Mouse (Mus musculus): ENCODE data around the gene Gm42715.

The Gm42715 gene

DNA sequence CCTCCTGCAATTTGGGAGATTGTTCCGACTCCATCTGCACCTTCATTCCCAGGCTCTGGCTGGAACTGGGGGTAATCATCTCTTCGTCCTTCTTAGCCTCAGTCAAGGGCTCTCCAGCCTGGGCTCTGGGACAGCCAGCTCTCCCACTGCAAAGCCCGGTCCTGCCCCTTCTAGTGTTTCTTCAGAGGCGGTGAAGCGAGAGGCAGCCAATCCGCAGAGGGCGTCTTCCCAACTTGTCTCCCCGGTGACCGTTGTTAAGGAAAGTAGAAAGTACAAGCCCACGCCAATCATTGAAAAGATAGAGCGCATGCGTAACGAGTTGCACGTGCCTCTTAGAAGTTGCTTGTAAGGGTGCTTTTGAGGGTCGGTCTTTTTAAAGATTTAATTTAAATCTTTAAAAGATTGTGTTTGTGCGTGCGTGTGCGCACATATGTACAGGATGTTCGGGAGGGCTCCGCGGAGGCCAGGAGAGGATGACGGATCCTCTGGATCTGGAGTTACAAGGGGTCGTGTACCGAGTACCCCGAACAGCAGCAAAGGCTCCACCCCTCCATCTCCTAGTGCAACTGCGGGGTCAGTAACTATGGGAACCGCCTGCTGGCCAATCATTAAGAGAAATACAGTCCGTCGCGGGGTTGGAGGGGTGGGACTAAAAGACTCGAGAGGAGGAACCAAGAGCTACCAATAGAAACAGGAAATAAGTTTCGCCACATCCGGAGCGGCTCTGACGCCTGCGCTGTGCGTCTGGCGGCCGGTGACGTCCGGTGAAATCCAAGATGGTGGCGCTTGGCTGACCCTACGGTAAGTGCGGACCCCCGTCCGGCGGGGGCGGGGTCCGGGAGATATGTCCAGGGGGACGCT, 68.9 kb downstream of the Gm42715 start, which contains the start of the genes Ccdc189 and Rnf40:
Gene Ccdc189, minus strand, starts transcription at position 585 of the 861 bp plus-strand sequence.
Gene Rnf40, plus strand, starts transcription at position 757 of the 861 bp plus-strand sequence.
- peak; percentile 89 to 94 for DNase-seq

DNA sequence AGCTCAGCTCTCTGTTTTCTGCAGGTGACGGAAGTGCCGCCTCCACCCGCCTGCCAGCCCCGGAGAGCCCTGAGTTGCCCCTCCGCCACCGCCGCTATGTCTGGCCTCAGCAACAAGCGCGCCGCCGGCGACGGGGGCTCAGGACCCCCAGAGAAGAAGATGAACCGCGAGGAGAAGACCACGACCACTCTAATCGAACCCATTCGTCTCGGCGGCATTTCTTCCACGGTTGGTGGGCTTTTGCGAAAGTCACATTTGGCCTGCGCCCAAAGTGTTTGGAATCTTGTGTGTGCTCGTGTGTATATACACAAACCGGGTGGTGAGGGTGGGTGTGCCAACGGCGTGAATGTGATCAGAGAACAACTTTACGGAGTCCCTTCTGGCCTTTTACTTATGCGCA, 69.5 kb downstream of the Gm42715 start:
- DNase-seq = no peak

DNA sequence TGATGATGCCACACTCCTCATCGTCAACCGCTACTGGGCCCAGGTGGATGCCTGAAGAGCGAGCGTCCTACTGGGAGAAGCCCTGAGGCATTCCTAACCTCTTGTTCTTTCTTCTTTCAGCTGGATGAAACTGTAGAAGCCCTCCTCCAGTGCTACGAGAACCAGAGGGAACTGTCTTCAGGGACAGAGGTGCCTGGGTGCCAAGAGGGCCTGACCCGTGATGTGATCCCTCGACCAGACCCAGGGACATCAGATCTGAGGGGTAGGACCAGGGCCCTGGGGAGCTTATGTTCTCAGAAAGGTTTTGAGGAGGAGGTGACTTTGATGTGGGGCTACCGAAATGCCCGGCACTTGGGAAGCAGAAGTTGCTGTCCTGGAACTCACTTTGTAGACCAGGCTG, 70.3 kb downstream of the Gm42715 start:
- DNase-seq = no peak

DNA sequence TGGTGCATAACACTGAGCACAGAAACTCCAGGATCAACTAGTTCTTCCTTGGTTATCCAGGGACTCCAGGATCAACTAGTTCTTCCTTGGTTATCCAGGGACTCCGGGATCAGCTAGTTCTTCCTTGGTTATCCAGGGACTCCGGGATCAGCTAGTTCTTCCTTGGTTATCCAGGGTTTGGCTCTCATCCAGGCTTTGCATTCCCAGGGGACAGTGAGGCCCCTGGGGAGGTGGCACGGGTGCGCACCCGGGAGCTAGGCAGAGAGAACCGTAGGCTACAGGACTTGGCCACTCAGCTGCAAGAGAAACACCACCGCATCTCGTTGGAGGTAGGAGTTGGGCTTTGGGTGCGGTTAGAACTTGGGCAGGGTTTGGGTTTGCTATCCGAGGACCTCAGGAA, 71.7 kb downstream of the Gm42715 start:
- DNase-seq = no peak

DNA sequence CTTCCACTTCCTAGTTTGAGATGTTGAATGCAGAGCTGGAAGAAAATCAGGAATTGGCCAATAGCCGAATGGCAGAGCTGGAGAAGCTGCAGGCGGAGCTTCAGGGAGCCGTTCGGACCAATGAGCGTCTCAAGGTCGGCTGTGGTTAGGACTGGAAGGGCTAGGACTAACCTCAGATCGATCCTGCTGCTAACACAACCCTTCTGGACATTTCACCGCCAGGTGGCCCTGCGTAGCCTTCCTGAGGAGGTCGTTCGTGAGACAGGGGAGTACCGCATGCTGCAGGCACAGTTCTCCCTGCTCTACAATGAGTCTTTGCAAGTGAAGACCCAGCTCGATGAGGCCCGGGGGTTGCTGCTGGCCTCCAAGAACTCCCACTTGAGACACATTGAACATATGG, 73.2 kb downstream of the Gm42715 start:
- DNase-seq = no peak

DNA sequence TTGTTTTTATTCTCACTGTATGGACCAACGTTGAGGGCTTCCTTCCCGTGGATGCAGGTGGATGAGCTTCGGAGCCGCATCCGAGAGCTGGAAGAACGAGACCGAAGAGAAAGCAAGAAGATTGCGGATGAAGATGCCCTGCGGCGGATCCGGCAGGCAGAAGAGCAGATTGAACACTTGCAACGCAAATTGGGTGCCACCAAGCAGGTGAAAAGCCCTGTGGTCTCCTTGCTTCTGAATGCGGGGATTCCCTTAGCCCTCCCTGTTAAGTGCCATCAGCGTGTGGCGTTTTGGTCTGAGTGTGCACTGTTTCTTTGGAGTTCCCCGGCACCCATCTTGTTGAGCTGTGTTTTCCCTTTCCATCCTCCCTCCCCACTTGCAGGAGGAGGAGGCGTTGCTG, 77.4 kb downstream of the Gm42715 start:
- DNase-seq = no peak

DNA sequence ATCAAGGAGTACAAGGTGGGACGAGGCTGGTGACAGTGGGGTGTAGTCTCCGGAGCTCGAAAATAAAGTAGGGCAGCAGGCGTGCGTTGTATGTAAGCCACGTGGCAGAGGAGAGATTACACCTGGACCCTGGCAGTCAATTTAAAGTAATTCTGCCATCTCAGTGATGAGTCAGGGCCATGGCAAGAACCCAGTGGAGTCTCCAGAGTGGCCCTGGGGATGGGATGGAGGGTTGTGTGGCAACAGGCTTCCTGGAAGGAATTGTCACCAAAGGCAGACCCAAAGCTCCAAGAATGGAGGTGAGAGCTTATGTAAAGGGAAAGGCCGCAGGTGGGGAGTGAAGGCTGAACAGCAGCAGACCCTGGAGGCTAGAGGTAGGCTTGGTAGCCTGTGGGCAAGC, 81.2 kb downstream of the Gm42715 start:
- no peak for DNase-seq

DNA sequence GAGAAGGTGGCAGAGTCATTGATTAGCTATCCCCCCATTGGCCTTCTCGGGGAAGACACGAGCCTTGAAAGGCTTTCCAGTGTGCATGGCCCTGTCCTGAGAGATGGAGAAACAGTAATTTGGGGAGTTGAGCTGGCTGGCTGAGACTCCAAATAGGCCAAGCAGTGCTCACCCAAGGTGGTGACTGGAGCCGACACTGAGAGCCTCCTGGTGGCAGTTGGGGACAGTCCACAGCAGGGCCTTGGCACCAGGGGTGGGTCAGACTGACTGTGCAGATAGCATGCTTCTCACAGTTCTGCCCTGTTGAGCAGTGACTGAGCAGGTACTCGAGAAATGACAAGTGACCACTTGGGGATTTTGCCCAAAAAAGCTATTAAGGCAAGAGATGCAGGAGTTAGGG, 82.4 kb downstream of the Gm42715 start:
- no peak for DNase-seq

DNA sequence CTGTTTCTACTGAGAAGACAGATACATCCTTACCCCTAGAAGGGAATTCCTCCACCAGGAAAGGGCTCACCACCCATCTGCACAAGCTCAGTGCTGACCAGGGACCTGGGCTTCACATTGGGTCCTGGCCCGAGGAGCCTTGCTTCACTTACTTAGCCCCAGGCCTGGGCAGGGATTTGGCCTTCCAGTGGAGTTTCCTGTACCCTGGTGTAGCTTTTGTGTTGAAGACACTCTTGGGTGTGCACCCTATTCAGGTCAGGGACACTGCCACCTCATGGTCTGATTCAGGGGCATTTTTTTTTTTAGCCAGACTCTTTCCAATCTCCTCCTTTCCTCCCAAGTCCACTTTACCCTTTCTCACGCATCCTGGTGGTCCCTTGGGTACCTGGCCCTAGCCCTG, 83.5 kb downstream of the Gm42715 start:
- no peak for DNase-seq

DNA sequence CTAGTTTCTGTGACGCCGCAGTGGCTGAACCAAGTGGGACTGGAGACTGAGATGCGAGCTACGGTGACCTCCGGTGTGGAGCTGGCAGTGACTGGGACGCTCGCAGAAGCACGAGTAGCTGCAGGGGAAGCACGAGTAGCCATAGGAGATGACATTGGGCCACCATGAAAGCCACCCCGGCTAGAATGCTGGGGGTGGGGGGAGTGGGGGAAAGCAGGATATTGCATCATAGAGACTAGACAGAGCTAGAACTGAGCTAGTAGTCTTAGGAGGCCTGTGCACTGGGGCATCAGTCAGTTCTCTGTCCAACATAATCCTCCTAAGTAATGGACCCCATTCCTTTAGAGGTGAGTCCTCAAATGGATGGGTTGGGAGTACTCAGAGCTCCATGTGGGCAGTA, 84.9 kb downstream of the Gm42715 start:
- no peak for DNase-seq

DNA sequence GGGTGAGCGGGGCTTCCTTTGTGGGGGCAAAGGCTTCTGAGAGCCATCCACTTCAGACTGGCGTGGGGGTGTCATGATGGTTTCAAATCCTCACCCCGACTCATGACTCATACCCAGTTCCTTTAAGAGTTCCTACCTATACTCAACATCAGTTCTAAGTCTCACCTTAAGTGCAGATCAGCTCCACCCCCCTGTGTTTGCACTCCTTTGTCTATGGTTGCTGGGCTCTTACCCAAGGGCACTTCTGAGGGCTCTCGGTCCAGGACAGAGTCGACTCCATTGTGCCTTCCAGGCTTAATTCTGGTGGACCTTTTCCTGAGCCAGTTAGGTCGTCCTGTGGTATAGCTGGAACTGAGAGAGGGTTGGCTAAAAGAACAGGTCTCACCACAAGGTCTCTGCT, 87.8 kb downstream of the Gm42715 start:
- no peak for DNase-seq

DNA sequence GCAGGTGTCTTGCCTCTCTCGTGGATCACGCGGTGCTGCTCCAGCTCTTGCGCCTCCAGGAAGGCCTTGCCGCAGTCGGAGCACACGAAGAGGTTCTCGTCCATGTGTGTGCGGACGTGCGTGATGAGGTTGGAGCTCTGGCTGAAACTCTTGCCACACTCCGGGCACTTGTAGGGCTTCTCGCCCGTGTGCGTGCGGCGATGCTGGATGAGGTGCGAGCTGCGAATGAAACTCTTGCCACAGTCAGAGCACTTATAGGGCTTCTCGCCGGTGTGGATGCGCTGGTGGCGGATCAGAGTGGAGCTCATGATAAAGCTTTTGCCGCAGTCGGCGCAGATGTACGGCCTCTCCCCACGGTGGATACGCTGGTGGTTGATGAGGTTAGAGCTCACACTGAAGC, 91.6 kb downstream of the Gm42715 start:
- no peak for DNase-seq

DNA sequence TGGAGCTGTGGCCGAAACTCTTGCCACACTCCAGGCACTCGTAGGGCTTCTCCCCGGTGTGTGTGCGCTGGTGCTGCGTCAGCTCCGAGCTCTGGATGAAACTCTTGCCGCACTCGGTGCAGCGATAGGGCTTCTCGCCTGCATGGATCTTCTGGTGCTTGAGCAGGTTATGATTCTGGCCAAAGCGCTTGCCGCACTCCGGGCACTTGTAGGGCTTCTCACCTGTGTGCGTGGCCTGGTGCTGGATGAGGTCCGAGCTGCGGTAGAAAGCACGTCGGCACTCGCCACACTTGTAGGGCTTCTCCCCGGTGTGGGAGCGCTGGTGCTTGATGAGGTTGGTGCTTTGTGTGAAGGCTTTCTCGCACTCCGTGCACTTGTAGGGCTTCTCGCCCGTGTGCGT, 92.2 kb downstream of the Gm42715 start:
- no peak for DNase-seq

DNA sequence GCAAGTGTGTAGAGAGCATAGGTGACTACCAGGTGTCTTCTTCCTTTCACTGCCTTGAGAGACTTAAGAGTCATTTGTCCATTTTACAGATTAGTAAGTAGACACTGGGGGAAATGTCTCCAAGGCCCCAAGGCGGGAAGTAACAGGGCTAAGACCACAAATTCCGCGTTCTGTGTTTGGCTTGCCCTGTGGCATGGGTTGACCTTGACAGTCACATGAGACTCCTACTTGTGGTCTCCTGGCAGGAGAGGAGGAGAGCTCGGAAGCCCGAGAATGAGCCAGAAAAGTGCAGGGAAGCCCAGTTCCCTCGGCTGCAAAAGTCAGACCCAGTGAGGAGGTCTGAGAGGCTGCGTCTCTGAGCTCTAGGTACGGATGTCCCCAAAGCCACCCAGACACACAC, 94.1 kb downstream of the Gm42715 start:
- DNase-seq = no peak

DNA sequence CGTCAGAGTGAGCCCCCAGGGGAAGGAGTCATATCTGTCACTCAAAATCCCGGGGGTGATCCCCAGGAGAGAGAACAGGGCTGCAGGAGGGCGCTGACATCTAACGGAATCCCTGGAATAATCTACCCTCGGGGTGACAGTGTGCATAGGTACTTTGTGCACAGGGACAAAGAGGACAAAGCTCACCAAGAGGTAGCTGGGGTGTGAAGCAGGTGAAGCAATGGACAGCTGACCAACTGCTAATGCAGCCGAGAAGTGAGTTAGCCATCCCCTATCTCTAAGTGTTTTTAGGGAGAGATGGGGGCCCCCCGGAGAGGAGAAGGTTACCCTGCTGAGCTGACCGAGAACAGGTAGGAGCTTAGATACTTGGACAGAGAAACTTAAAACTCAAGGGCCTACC, 94.7 kb downstream of the Gm42715 start:
- no peak for DNase-seq

DNA sequence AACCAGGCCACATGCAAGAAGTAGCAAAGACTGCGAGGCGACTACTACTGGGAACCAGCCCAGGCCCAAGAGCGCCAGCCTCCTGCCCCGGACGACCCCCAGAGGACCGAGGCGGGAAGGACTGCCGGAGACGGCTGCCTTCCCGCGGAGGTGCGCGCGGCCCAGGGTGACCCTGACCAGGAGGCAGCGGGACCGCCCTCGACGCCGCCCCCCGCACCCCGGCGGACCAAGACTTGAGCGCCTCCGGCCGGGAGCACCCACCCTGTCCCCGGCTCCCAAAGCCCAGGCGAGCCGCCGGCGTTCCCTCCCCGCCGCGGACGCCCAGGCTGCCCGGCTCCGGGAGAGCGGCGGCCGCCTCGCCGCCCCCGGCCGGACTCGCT, 95.1 kb downstream of the Gm42715 start:
- DNase-seq = peak in 1 of 2 experiments; percentile 42

DNA sequence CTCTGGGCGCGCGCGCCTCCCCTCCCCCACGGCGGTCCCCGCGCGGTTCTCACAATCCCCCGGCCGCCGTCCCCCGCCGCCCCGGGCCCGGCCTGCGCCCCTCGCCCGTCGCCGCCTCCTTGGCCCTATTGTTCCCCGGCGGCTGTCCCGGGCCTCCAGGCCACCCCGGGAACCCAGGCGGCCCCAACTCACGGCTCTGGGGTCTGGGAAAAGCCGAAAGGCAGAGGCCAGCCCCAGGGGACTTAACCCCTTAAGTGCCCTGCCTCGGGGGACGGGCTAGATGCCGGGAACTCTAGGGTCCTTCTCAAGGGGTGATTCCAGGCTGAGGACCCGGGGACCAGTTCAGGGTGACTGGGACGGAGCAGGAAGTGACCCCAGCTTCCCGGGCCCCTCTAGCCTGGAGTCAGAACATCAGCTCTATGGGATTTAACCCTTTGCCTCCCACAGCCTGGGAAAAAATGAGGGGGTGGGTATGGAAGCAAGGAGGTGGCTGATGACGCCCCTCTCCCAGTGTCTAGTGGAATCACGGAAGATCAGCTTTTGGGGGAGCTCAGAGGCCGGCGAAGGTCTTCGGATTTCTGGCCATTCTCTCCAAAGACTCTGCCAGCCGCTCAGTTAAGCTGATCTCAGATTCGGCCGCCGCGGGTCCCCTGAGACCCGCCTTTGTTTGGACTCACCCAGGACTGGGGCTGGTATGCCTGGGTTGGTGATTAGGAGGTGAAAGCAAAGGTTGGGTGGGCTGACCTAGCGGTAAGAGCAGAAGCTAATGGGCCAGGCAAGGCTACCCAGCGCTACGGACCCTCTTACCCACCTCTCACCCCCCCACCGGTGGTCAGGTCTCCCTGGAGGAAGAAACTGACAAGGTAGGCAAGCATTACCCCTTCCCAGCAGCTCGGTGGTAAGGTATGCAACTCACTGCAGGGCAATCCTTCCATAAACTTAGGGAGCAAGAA, 95.8 kb downstream of the Gm42715 start, which contains the start of gene Zfp629:
Gene Zfp629, minus strand, starts transcription at position 907 of the 953 bp plus-strand sequence.
- DNase-seq = peak; percentile 51 to 54

DNA sequence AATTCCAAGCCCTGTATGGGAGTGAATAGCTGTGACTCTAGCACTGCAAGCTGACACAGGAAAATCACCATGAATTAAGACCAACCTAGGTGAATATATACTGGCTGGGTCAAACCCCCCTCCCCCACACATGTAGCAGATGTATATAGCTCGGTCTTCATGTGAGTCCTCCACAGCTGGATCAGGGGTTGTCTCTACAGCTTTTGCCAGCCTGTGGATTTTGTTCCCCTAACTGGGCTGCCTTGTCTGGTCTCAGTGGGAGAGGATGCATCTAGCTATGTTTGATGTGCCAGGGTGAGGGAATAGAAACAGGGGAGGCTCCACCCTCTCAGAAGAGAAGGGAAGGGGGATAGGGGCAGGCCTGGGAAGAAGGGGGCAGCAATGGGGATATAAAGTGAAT, 97.0 kb downstream of the Gm42715 start:
- no peak for DNase-seq

All from B cell, adult 2 months (primary cell).